Mouse (Mus musculus): ENCODE measurements around the gene Mmp25.
A peak's percentile ranks its signal among the peaks of the same experiment; 100 is the strongest.

Mmp25 gene

DNA sequence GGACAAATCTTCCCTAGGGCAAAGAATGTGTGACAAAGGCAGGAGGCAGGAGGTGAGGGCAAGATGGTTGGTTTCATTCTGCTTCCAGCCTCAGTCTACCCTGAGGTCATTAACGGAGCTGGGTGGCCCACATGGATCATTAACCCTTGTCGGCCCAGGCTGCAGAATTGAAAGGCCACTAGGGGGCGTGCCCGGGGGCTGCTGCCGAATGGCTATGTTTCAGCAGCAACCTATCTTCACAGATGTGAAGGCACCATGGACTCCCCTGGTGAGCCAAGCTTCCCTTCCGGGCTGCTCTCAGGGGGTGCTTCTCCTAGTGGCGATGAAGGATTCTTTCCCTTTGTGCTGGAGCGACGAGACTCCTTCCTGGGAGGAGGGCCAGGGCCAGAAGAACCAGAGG, 16.4 kb upstream of the Mmp25 start:
- peak in 1 of 2 experiments; percentile 44 for DNase-seq

DNA sequence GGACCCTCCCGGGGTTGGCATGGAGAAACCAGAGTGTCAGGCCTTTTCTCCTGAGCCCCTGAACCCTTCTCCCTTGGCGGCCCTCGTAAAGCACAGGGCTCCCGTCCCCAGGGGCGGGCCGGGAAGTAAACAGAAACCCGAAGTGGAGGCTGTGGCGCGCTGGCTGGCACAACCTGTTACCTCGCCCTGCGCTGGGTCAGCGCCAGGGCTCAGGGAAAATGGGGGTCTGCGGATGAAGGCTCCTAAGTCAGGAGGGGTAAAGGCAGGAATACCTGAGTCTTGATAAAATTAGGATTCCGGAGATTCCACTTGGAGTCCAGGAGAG, 15.8 kb upstream of the Mmp25 start:
- DNase-seq: peak in 1 of 2 experiments; percentile 19

DNA sequence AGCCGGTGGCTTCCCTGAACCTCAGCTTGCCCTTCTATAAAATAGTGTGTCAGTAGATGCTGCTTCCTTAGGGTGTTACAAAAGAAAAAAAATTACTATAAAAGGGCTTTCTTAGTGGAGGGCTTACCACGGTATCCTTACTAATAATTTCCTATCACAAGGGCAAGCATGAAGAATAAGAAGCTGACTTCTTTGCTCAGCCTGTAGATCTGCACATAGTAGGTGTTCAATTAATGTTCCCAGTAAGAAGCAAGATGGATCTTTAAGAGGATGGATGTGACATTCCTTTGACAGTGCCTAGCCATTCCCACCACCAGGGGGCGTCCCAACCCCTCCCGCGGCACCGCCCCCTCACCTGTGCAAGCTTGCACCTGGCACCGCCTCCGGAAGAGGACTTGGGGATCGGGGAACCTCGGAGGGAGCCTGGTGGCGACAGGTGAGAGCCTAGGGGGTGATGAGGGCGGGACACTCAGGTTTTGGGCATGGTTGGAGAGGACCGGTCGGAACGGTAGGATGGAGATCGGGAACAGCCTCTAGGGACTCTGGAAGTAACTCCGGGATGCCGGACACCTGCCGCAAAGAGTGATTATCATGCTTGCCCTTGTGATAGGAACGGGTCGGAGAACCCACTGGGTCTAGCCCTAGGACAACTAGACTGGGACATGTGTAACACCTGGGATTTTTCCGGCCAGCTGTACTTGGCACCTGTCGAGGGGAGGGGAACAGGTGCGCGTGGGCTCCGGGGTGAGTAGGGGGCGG, 15.2 kb upstream of the Mmp25 start, which contains the start of gene Bicdl2:
Bicdl2 (plus strand) TSS at position 390 of the 759 bp plus-strand sequence.
- peak; percentile 86 to 89 for DNase-seq

DNA sequence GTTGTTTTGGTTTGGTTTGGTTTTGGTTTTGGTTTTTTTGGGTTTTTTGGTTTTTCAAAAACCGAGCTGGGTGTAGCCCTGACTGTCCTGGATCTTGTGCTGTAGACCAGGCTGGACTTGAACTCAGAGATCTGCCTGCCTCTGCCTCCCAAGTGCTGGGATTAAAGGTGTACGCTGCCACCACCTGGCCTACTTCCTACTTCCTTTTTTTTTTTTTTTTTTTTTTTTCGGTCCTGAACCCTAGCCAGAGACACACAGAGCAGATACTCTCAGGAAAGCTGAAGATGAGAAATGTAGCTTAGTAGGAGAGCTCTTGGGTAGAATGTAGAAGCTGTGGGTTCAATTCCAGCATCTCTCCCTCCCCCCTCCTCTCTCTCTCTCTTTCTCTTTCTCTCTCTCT, 13.4 kb upstream of the Mmp25 start:
- no peak for DNase-seq

DNA sequence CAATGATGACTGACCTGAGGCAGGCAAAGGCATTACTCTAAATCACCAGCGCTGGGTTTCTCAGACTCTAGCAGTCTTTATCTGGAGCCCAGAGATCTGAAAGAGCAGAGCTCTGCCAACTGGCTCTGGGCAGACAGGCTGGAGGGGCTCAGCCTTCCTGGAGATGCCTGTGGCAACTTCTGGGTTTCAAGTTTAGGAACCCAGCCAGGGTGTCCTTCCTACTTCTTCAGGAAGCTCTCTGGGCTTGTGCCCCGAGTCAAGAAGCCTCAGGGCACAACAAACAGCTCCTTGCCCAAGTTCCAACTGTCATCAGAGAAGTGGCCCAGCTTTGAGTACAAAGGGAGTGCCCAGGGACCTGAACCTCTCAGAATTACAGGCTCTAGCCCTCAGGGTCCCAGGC, 9.3 kb upstream of the Mmp25 start:
- DNase-seq: no peak

DNA sequence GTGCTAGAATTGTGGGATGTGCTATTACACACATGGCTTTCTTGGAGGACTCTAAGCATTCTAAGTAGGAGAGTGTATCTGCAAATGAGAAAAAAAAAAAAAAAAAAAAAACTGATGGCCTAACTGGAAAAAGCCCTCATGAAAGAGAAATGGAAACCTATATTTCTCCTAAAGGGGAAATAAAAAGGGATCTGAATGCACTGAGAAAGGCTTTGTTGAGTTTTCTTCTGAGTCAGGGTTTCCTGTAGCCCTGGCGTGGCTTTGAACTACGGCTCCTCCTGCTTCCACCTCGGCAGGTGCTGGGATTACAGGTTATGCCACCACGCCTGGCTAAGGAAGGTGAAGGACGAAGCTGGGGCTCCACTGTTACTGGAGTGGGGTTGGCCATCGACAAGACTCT, 8.9 kb upstream of the Mmp25 start:
- DNase-seq: no peak

DNA sequence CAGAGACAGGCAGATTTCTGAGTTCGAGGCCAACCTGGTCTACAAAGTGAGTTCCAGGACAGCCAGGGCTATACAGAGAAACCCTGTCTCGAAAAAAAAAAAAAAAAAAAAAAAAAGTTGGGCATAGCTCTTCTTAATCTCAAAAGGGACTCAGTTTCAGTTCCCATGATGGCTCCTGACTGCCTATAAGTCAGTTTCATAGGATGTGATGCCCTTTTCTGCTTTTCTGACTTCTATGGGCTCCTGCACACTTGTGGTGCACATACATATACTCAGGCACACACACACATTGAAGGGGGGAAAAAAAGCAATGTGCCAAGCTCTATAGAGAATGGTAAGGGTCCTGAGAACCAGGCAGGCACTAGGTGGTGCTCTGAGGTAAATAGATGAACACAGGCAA, 8.2 kb upstream of the Mmp25 start:
- DNase-seq: no peak

DNA sequence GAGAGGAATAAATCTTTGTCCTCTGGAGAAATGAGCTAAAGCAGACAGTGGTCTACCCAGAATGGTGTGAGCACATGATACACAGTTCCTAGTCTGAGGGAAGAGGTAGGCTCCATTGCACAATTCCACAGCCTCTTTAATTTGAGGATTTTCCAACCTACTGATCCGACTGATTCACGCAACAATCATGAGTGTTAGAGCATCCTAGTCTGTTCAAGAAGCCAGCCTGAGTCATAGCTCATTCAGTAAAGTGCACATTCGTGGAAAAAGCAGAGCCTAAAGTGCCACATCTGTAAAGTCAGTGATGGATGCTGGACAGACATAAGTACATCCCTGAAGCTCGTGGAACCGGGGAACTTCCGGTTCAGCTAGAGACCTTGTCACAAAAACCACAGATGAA, 6.3 kb upstream of the Mmp25 start:
- DNase-seq: no peak

DNA sequence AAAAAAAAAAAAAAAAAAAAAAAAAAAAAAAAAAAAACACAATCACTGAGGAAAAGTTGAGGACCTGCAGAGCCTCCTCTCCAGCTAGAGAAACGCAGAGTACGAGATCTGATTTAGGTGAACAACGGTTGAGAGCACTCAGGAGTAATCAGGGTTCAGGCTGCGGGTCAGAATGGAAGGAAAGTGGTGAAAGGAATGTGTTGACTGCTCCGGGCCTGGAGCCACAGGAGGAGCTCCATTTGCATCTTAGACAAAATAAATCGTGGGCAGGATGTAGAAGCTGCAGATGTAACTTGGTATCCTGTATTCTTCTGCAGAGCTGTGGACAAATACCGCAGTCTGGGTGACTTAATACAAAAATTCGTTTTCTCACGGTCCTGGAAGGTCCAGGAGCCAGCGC, 817 bp upstream of the Mmp25 start:
- no peak for DNase-seq

DNA sequence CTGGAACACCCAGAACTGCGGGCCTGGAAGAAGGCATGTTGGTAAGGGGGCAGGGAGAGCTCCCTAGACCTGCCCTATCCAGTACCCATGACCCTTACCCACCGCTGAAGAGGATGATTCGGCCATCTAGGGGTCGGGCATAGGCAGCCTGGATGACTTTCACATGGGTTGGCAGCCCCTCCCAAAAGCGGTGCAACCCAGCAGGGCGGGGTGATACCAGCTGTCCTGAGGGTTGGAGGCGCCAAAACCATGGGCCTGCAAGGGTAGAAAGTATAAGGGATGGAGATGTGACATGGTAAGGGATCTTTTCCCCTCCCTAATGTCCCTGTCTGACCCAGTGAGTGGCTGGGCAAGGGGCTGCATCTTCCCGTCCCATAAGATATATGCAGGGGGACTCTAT, 13.8 kb downstream of the Mmp25 start:
- no peak for DNase-seq

DNA sequence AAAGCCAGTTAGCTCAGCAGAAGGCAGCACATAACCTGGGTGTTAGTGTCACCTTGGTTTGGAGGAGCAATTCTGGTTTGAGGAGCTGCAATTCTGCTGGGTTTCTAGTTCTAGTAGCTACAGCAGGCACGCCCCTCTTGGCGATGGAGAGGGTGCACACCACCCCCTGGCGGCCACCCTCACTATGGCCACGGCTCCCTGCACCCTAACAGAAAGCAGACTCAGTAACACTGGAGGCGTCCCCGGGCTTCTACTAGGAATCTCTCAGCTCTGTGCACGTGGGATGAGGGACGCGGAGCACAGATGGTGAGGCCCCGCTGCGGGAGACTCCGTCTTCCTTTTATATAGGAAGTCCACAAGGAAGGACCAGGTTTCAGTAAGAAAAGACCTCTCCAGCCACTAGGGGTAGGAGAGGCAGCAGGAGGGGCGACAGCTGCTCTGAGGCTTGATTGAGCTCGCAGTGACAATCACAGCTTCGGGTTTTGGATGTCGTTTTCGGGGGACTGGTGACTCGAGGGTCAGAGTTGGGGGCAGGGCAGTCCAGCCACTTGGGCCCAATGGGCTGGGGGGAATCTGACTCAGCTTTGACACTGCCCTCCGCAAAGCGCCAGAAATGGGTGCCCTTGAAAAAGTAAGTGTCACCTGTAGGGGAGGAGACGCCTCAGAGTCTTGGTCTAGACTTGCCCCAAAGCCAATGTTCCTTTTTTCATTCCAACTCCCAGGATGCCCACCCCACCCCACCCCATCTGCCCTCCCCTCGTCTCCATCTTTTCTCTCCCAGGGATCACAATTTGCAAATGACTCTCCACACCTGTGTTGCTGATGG, 14.7 kb downstream of the Mmp25 start:
- peak; percentile 71 to 75 for DNase-seq

DNA sequence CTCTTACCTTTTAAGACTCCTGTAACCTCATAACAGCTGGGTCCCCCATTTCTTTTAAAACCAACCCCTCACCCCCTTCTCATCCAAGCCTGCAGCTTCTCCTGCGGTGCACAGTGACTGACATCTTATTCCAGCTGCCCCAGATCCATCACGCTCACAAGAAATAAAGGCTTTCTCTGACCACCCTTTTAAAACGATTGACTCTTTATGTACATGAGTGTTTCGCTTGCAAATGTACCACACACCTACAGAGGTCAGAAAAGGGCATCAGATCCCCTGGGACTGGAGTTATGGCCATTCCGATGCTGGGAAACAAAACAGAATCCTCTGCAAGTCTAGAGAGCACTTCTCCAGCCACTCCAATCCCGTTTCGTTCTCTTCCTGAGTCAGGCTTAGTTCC, 17.3 kb downstream of the Mmp25 start:
- no peak for DNase-seq

DNA sequence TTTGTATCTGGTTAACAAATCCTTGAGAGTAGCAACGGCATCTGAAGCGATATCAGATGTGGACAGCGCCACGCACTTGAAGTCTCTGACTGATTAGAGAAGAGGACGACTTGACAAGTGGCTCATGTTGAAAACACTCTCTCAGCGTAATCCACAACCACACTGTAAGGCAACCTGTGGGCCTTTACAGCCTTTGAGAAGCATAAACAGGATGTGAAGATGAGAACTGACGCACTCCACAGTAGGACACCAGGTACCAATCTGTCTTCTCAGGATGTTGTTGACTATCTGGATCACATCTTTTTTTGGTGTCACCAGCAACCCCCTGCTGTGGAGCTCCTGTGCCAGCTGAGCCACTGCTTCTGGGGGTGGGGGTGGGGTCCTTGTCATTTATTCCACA, 24.7 kb downstream of the Mmp25 start:
- no peak for DNase-seq

DNA sequence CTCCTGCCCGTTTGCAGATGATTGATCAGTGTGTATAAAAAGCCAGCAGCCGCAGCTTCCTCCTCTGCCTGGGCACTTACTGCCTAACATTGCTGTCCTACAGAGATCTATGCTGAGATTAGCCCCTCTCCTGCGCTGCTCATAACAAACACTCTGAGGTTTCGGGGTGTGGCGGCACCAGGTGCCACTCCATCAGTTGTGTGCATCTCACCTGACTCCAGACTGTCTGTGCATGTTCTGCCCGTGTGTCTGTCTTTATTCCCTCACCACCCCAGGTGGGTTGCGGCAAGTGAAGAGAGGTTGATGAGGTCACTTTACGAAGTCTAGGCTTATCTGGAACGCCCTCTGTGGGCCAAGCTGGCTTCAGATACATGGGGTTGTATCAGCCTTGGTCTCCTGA, 28.0 kb downstream of the Mmp25 start:
- DNase-seq: no peak

DNA sequence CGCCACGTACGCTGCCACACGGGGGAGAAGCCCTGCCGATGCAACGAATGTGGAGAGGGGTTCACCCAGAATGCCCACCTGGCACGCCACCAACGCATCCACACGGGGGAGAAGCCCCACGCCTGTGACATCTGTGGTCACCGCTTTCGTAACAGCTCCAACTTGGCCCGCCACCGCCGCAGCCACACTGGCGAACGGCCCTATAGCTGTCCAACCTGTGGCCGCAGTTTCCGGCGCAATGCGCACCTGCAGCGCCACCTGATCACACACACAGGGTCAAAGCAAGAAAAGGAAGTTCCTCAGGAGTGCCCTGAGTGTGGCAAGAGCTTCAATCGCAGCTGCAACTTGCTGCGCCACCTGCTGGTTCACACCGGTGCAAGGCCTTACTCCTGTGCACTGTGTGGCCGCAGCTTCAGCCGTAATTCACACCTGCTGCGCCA, 34.7 kb downstream of the Mmp25 start:
- DNase-seq: peak; percentile 74 to 79

DNA sequence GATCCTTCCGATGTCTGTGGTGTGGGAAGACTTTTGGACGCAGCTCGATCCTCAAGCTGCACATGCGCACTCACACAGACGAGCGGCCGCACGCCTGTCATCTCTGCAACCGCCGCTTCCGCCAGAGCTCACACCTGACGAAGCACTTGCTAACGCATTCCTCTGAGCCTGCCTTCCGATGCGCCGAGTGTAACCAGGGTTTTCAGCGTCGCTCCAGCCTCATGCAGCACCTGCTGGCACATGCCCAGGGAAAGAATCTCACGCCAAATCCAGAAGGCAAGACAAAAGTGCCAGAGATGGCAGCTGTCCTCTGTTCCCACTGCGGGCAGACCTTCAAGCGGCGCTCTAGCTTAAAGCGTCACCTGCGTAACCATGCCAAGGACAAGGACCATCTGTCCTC, 35.5 kb downstream of the Mmp25 start:
- no peak for DNase-seq

DNA sequence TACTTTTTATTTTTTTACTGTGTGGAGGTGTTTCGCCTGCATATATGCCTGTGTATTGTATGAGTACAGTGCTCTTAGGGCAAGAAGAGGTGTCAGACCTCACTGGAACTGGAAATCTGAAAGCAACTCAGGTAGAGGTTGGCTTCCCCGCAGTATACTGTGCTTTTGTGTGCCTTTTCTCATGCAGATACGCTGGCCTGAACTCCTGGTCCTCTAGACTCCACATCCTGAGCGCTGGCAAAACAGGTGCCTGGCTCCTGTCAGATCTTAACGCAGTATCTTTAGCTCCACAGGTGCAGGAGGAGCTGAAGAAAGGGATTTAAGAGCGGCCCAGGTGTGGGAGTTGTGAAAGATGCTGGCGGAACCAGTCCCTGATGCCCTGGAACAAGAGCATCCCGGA, 39.9 kb downstream of the Mmp25 start:
- DNase-seq: no peak

DNA sequence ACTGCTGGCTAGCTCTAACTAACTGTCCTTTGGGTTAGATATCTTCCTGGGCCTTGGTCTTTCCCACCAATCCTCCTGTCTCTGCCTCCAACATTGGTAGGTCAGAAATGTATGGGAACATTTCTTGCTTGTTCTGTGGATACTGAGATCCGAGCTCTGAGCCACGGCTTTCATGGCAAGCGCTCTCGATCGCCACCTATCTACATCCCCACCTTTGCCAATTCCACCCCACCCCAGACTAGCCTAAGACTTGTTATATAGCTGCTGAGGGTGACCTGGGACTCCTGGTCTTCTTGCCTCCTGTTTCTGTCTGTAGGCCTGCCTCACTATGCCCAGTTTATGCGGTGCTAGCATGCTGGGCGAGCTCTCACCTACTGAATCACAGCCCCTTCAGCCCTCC, 40.7 kb downstream of the Mmp25 start:
- no peak for DNase-seq

DNA sequence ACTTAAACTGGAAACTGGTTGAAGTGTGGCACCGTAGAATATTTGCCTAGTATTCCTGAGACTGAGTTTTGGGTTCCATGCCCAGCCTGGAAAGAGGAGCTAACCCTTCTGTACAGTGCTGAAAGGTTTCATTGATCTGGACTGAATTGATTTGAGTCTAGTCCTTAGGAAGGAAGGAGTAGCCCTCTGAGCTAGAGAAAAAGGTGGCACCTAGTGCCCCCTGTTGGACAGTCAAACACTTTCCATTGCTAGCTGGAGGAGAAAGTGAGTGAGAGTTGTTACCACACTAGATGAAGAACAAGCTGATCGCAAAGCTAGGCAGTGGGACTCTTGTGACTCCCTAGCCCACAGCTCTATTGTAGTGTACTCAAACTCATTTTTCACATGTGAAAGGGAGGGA, 41.5 kb downstream of the Mmp25 start:
- DNase-seq: peak in 1 of 2 experiments; percentile 12

DNA sequence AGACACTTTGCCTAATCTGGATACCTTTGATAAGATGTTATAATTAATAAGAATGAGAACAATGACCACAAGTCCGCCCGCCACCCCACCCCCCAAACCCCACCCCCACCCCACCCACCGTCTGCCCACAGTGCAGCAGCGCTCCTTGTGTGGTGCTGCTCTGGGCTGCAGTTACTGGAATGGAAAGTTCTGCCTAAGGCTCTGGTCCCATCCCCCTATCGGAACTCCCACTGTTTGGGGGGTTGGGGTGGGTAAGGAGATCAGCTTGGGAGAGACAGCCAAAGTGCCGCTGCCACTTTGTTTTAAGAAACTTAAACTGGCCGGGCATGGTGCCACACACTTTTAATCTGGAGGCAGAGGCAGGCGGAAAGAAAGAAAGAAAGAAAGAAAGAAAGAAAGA, 42.0 kb downstream of the Mmp25 start:
- DNase-seq: no peak

DNA sequence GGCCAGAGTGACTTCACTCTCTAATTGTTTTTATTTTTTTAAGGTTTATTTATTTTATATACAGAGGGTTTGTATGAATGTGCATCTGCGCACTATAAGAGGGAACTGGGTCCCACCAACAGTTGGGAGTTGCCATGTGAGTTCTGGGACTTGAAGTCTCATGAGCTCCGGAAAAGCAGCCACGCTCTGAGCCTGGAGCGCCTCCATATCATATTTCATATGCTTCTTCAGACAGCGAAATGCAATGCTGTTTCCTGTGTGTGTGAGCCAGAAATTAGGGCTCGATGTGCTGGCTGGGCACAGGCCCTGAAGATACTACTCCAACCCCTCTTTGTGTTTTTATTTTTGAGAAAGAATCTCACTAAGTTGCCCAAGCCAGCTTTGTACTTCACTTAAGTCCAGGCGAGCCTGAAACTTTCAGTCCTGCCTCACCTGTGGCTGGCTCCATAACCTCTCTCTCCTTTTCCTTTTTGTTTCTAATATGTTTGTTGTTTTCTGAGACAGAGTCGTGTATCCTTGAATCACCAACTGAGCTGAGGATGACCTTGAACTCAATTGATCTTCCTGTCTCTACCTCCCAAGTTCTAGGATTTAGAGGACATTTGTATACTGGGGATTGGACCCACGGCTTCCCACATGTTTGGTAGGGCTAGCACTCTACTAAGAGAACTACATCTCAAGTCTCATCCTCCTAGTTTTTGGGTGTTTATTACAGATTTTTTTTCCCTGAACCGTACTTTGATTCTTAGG, 43.1 kb downstream of the Mmp25 start:
- DNase-seq: no peak

DNA sequence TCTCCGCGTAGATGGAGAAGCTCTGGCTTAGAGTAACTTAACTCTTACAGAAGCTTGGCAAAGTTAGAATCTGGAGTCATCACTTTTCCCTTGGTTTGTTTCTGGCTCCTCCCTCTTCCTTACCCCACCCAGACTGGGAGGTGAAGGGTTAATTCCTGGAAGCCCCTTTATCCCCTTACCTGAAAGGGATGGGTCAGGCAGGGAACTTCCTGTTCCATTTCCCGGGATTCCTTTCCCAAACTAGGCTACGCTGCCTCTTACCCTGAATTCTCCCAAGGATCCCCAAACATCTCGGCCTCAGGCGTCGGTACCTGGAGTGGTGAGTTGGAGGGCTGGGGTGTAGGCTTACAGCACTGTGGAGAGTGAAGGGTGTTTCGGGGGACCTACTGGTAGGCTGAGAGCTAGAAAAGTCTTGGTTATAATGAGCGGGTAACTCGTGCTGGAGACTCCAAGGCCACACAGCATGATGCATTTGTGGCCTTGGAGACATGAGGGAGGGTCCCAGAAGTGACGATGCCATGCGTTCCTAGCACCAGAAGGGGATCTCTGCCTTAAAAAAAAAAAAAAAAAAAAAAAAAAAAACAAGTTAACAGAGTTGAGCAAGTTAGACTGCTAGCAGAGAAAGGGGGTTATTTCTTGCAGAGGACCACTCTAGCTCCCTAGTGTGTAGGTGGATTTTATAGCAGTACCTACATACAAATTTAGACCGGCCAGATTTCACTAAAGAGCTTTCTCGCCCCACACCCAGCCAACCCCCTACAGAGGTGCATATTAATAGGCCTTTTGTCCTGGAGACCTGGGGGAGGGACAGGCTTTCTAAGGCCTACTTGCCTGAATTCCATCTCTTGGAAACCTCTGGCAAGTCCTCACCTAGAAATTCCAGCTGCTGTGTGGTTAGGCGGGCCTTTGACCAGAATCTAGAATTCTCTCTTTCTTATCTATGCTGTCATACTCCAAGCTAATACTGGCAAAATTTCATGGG, 44.1 kb downstream of the Mmp25 start, which contains the start of gene Zscan10:
Zscan10 (plus strand) TSS at position 216 of the 982 bp plus-strand sequence.
- no peak for DNase-seq
